8 mouse cellular contexts compared by ENCODE assay signal in the genomic region with DNA sequence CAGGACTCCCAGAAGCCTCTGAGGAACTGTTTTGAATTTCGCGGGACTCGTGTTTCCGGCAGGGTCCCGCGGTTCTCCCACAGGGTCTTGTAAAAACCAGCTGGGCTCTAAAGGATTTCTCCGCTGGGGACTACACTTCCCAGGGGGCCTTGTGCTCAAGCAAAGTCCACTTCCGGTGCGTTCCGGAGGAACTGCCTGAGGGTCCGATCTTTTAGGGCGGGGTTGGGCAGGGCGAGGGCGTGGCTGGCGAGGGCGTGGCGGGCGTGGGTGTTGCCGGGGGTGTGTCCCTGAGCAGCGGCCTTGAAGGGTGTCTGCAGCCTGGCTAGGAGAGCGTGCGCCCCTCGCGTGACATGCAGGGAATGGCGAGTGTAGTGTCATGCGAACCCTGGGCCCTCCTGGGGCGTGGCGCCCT. TPM values are rescaled to one million over a fixed set of nuclear protein-coding genes. Genes with fewer than 3 reads are reported as not detected.
DNase-seq lines count a peak whose midpoint lies in the region; ATAC-seq and TF ChIP-seq lines count a peak whose summit lies in the region.

A gene (plus strand): TSS at position 252 of the 412 bp plus-strand sequence.

- TF ChIP-seq CTCF in midbrain, postnatal 0 days (IDR thresholded peaks at IDR 0.05): peak; percentile 47

- H3K4me1 ChIP-seq in embryonic facial prominence, embryonic 14.5 days (ENCODE audit: control insufficient read depth, insufficient read depth, low read length): no peaks in the 10 kb centered on the region
- peaks cover 5% of the 10 kb centered on the region for H3K4me1 ChIP-seq in limb, embryonic 14.5 days (ENCODE audit: control insufficient read depth, insufficient read depth, low read length)
- H3K4me1 ChIP-seq in midbrain, postnatal 0 days (ENCODE audit: insufficient read depth, low read length): peaks cover 5% of the 10 kb centered on the region

- H3K9me3 ChIP-seq in embryonic facial prominence, embryonic 14.5 days (ENCODE audit: control insufficient read depth, low read length): no peaks in the 10 kb centered on the region
- no peaks in the 10 kb centered on the region for H3K9me3 ChIP-seq in limb, embryonic 14.5 days (ENCODE audit: control insufficient read depth, low read length)
- no peaks in the 10 kb centered on the region for H3K9me3 ChIP-seq in midbrain, postnatal 0 days (ENCODE audit: low read length)

- peak; percentile 93 for DNase-seq in 3T3-L1 (ENCODE audit: low read depth, low spot score)
- DNase-seq in adrenal gland, postnatal 4 days (ENCODE audit: low spot score in 2 of 2): peak; percentile 81 to 93
- peak; percentile 99 for DNase-seq in embryonic facial prominence, embryonic 14.5 days (ENCODE audit: low spot score)
- peak; percentile 93 for DNase-seq in heart, adult 8-10 months (ENCODE audit: low spot score)
- DNase-seq in kidney, adult 9 months: peak; percentile 95
- peak; percentile 98 for DNase-seq in limb, embryonic 14.5 days (ENCODE audit: low spot score)
- peak; percentile 98 for DNase-seq in midbrain, postnatal 0 days (ENCODE audit: low spot score)
- DNase-seq in spleen, postnatal 14 days (ENCODE audit: low spot score in 2 of 2): peak; percentile 80 to 88

- H3K27ac ChIP-seq in embryonic facial prominence, embryonic 14.5 days (replicated peaks; ENCODE audit: low read depth, low read length): no peak within 1 kb of the TSS
- no peak within 1 kb of the TSS for H3K27ac ChIP-seq in limb, embryonic 14.5 days (replicated peaks; ENCODE audit: low read depth, low read length)
- H3K27ac ChIP-seq in midbrain, postnatal 0 days (ENCODE audit: low read depth, low read length): peak within 1 kb of the TSS; percentile 69

- 0 out of 2 replicates have a peak, but pooled peaks have one; percentile 12 for TF ChIP-seq POLR2A in limb, embryonic 14.5 days (IDR thresholded peaks at IDR 0.05; ENCODE audit: borderline replicate concordance, extremely low read depth, insufficient read depth, insufficient read length)

- H3K27me3 ChIP-seq in embryonic facial prominence, embryonic 14.5 days (replicated peaks; ENCODE audit: control insufficient read depth, insufficient read depth, low read length): no peaks in the 10 kb centered on the region
- H3K27me3 ChIP-seq in limb, embryonic 14.5 days (ENCODE audit: control insufficient read depth, insufficient read depth, low read length): no peaks in the 10 kb centered on the region
- no peaks in the 10 kb centered on the region for H3K27me3 ChIP-seq in midbrain, postnatal 0 days (ENCODE audit: insufficient read depth, low read length)

- H3K9ac ChIP-seq in embryonic facial prominence, embryonic 14.5 days (ENCODE audit: low read depth, low read length): peak within 1 kb of the TSS; percentile 72
- H3K9ac ChIP-seq in limb, embryonic 14.5 days (ENCODE audit: low read depth, low read length, severe bottlenecking): peak within 1 kb of the TSS; percentile 62
- peak within 1 kb of the TSS; percentile 83 for H3K9ac ChIP-seq in midbrain, postnatal 0 days (replicated peaks; ENCODE audit: low read length, poor library complexity, severe bottlenecking)

- peak within 1 kb of the TSS; percentile 63 for H3K4me3 ChIP-seq in embryonic facial prominence, embryonic 14.5 days (ENCODE audit: low read depth, low read length)
- H3K4me3 ChIP-seq in limb, embryonic 14.5 days (replicated peaks; ENCODE audit: low read length): peak within 1 kb of the TSS; percentile 57
- H3K4me3 ChIP-seq in midbrain, postnatal 0 days (ENCODE audit: low read depth, low read length): peak within 1 kb of the TSS; percentile 66

- peaks cover 5% of the 10 kb centered on the region; the same call in 1 of the 2 replicates for H3K36me3 ChIP-seq in embryonic facial prominence, embryonic 14.5 days (ENCODE audit: control insufficient read depth, insufficient read depth, low read length)
- peaks cover 6% of the 10 kb centered on the region; the same call in 1 of the 2 replicates for H3K36me3 ChIP-seq in limb, embryonic 14.5 days (ENCODE audit: control insufficient read depth, insufficient read depth, low read length)
- peaks cover 20% of the 10 kb centered on the region; the same call in 1 of the 2 replicates for H3K36me3 ChIP-seq in midbrain, postnatal 0 days (ENCODE audit: insufficient read depth, low read length)

- ATAC-seq in embryonic facial prominence, embryonic 14.5 days (ENCODE audit: low read depth): peak; percentile 98
- peak; percentile 97 for ATAC-seq in limb, embryonic 14.5 days (ENCODE audit: low FRiP score, low read depth)
- peak; percentile 94 for ATAC-seq in midbrain, postnatal 0 days (ENCODE audit: low FRiP score)

- H3K4me2 ChIP-seq in embryonic facial prominence, embryonic 14.5 days (ENCODE audit: low read depth, low read length): peak within 1 kb of the TSS; percentile 75
- peak within 1 kb of the TSS; percentile 79 for H3K4me2 ChIP-seq in limb, embryonic 14.5 days (replicated peaks; ENCODE audit: low read depth, low read length, severe bottlenecking)
- peak within 1 kb of the TSS; percentile 89 for H3K4me2 ChIP-seq in midbrain, postnatal 0 days (ENCODE audit: low read depth, low read length, poor library complexity, severe bottlenecking)

- under 1% methylated on average over 23 of the region's 28 CpGs for WGBS in embryonic facial prominence, embryonic 14.5 days
- 0% methylated on average over 27 of the region's 28 CpGs for WGBS in limb, embryonic 14.5 days
- 0% methylated on average over 26 of the region's 28 CpGs for WGBS in midbrain, postnatal 0 days

RNA-seq across cellular contexts. Expression of the gene that starts here (rescaled TPM):
- 1 to 10 TPM; 6.8 to 9.0 TPM for total RNA-seq in adrenal gland, postnatal 4 days (2021)
- polyA plus RNA-seq in embryonic facial prominence, embryonic 14.5 days (2014; fragmentation: Nextera tagmentation; extraction: Ambion mirVana): 8.5 and 8.9 TPM in 2 replicates
- 1 to 10 TPM; 2.2 to 5.0 (median 3.2) TPM for total RNA-seq in heart, adult 8-10 months (2022)
- 9.2 and 11.0 TPM in 2 replicates for polyA plus RNA-seq in limb, embryonic 14.5 days (2012; rRNA removed)
- polyA plus RNA-seq in limb, embryonic 14.5 days (2014; fragmentation: Nextera tagmentation; extraction: Ambion mirVana): 11.1 and 14.4 TPM in 2 replicates
- total RNA-seq in midbrain, postnatal 0 days (2014; rRNA removed): 14.8 and 16.5 TPM in 2 replicates
- 16.4 and 19.5 TPM in 2 replicates for polyA plus RNA-seq in midbrain, postnatal 0 days (2015; fragmentation: Nextera tagmentation; extraction: Ambion mirVana)
